ENCODE assay signal across 12 mouse cellular contexts in genomic region chr10:69923801-69924200, GRCm38 (mm10).
DNase-seq lines count a peak whose midpoint lies in the region; ATAC-seq and TF ChIP-seq lines count a peak whose summit lies in the region.
"Had no signal": no experiment of that assay in that cellular context is flagged by ENCODE, and none has a peak within 500 bp of the region (broad histone marks: within the 10 kb centered on the region; RNA-seq: fewer than 3 reads in every experiment).

No protein-coding gene starts in this region.

- TF ChIP-seq EP300 in liver, postnatal 0 days (IDR thresholded peaks at IDR 0.05; ENCODE audit: low read depth), result no peak

- no peak for DNase-seq in hindbrain, embryonic 10.5 days (ENCODE audit: low spot score)
- DNase-seq in intestine, embryonic 14.5 days (ENCODE audit: low spot score), result no peak
- peak; percentile 74 for DNase-seq in kidney, postnatal 10 days
- no peak for DNase-seq in liver, postnatal 0 days
- DNase-seq in thymus, postnatal 0 days (ENCODE audit: low spot score), result no peak
- DNase-seq in spleen, postnatal 4 days (ENCODE audit: low spot score in 2 of 2), result no peak
- no peak for DNase-seq in gastrocnemius, postnatal 25 days

- no peak overlapping the region for H3K9ac ChIP-seq in hindbrain, embryonic 16.5 days (ENCODE audit: low read depth, low read length)
- no peak overlapping the region for H3K9ac ChIP-seq in intestine, embryonic 14.5 days (ENCODE audit: low read length)
- H3K9ac ChIP-seq in liver, postnatal 0 days (replicated peaks), result no peak overlapping the region
- H3K9ac ChIP-seq: forebrain, embryonic 12.5 days; midbrain, embryonic 12.5 days had no signal

- H3K4me3 ChIP-seq in hindbrain, embryonic 10.5 days, result 0 out of 2 replicates have a peak overlapping the region, but pooled peaks have one; percentile 56
- no peak overlapping the region for H3K4me3 ChIP-seq in hindbrain, embryonic 16.5 days (ENCODE audit: low read length)
- H3K4me3 ChIP-seq in intestine, embryonic 14.5 days (ENCODE audit: low read depth, low read length), result no peak overlapping the region
- peak overlapping the region; percentile 38 for H3K4me3 ChIP-seq in liver, postnatal 0 days (ENCODE audit: low read depth, low read length)
- H3K4me3 ChIP-seq: left cerebral cortex, adult 2 months; midbrain, embryonic 12.5 days had no signal

- no peak overlapping the region for H3K4me2 ChIP-seq in hindbrain, embryonic 16.5 days (ENCODE audit: low read length)
- H3K4me2 ChIP-seq in intestine, embryonic 14.5 days (ENCODE audit: low read length), result peak overlapping the region; percentile 68; the same call in 1 of the 2 replicates
- peak overlapping the region; percentile 78 for H3K4me2 ChIP-seq in liver, postnatal 0 days (ENCODE audit: low read depth, low read length)

- 8% methylated on average over 8 of the region's 8 CpGs for whole genome bisulfite sequencing in hindbrain, embryonic 10.5 days
- 19% methylated on average over 8 of the region's 8 CpGs for WGBS in hindbrain, embryonic 16.5 days
- WGBS in intestine, embryonic 14.5 days, result 9% methylated on average over 8 of the region's 8 CpGs
- 37% methylated on average over 8 of the region's 8 CpGs for WGBS in liver, postnatal 0 days (ENCODE audit: insufficient replicate concordance)

- H3K27me3 ChIP-seq in hindbrain, embryonic 10.5 days (ENCODE audit: insufficient read depth, poor library complexity, severe bottlenecking), result no peaks in the 10 kb centered on the region
- no peaks in the 10 kb centered on the region for H3K27me3 ChIP-seq in hindbrain, embryonic 16.5 days (replicated peaks; ENCODE audit: control insufficient read depth, insufficient read depth, low read length)
- H3K27me3 ChIP-seq in intestine, embryonic 14.5 days (replicated peaks; ENCODE audit: control insufficient read depth, insufficient read depth, low read length), result no peaks in the 10 kb centered on the region
- peaks cover 8% of the 10 kb centered on the region; the same call in 1 of the 2 replicates for H3K27me3 ChIP-seq in liver, postnatal 0 days (ENCODE audit: insufficient read depth, low read length)

- ATAC-seq in hindbrain, embryonic 16.5 days, result no peak
- no peak for ATAC-seq in intestine, embryonic 14.5 days (replicated peaks; ENCODE audit: low FRiP score, low TSS enrichment, low read depth)
- ATAC-seq in liver, postnatal 0 days, result no peak

- TF ChIP-seq CTCF in liver, postnatal 0 days (IDR thresholded peaks at IDR 0.05; ENCODE audit: low read depth), result no peak

- H3K9me3 ChIP-seq in hindbrain, embryonic 10.5 days, result no peaks in the 10 kb centered on the region
- H3K9me3 ChIP-seq in hindbrain, embryonic 16.5 days (ENCODE audit: control insufficient read depth, low read length), result no peaks in the 10 kb centered on the region
- H3K9me3 ChIP-seq in intestine, embryonic 14.5 days (ENCODE audit: control insufficient read depth, low read length), result no peaks in the 10 kb centered on the region
- no peaks in the 10 kb centered on the region for H3K9me3 ChIP-seq in liver, postnatal 0 days (ENCODE audit: low read length)
- H3K9me3 ChIP-seq: forebrain, embryonic 12.5 days; midbrain, embryonic 12.5 days had no signal

- H3K27ac ChIP-seq in hindbrain, embryonic 10.5 days, result no peak overlapping the region
- no peak overlapping the region for H3K27ac ChIP-seq in hindbrain, embryonic 16.5 days (ENCODE audit: low read depth, low read length)
- no peak overlapping the region for H3K27ac ChIP-seq in intestine, embryonic 14.5 days (ENCODE audit: low read depth)
- H3K27ac ChIP-seq in liver, postnatal 0 days (ENCODE audit: low read depth), result peak overlapping the region; percentile 97
- H3K27ac ChIP-seq: forebrain, embryonic 12.5 days; left cerebral cortex, adult 2 months; midbrain, embryonic 12.5 days had no signal

- peaks cover 46% of the 10 kb centered on the region for H3K4me1 ChIP-seq in hindbrain, embryonic 10.5 days (replicated peaks)
- peaks cover 5% of the 10 kb centered on the region for H3K4me1 ChIP-seq in hindbrain, embryonic 16.5 days (ENCODE audit: control insufficient read depth, insufficient read depth, low read depth, low read length)
- peaks cover 27% of the 10 kb centered on the region for H3K4me1 ChIP-seq in intestine, embryonic 14.5 days (replicated peaks; ENCODE audit: control insufficient read depth, insufficient read depth, low read length)
- H3K4me1 ChIP-seq in liver, postnatal 0 days (ENCODE audit: insufficient read depth), result peaks cover 13% of the 10 kb centered on the region

- H3K36me3 ChIP-seq in hindbrain, embryonic 10.5 days, result peaks cover 7% of the 10 kb centered on the region; the same call in 1 of the 2 replicates
- H3K36me3 ChIP-seq in hindbrain, embryonic 16.5 days (ENCODE audit: control insufficient read depth, insufficient read depth, low read length), result no peaks in the 10 kb centered on the region
- H3K36me3 ChIP-seq in intestine, embryonic 14.5 days (ENCODE audit: control insufficient read depth, insufficient read depth, low read length), result no peaks in the 10 kb centered on the region
- no peaks in the 10 kb centered on the region for H3K36me3 ChIP-seq in liver, postnatal 0 days (replicated peaks; ENCODE audit: insufficient read depth, low read length)
- H3K36me3 ChIP-seq: forebrain, embryonic 12.5 days; G1E had no signal

Comparison
In these comparisons a context has a peak if more than half of its experiments do, and no peak if none do; other contexts are left out.
1. H3K4me3 ChIP-seq: peak in hindbrain, embryonic 10.5 days (single experiment) and liver, postnatal 0 days (single experiment); none in hindbrain, embryonic 16.5 days (single experiment) and intestine, embryonic 14.5 days (single experiment).